Mouse (Mus musculus): ENCODE results near the gene Serpina3n.
A peak's percentile ranks its signal among the peaks of the same experiment; 100 is the strongest.
"Not testable (repeated sequence)": the region's sequence is repeated elsewhere in the genome, so short reads cannot be mapped to it uniquely, and the experiment has no call there.

The Serpina3n gene

GRCm38 (mm10) chr12:104406454-104406885, at the start of gene Serpina3n:
Gene Serpina3n, plus strand, starts transcription at chr12:104406729.
- DNase-seq (ENCODE audit: low spot score in 2 of 2): no peak

GRCm38 (mm10) chr12:104369986-104370385, 36.5 kb upstream of the Serpina3n start:
- DNase-seq (ENCODE audit: low spot score in 2 of 2): no peak

- not testable (repeated sequence) for DNase-seq (ENCODE audit: low spot score in 2 of 2)
Observed at GRCm38 (mm10) chr12:104377179-104377578, 29.4 kb upstream of the Serpina3n start.

- not testable (repeated sequence) for DNase-seq (ENCODE audit: low spot score in 2 of 2)
Observed at GRCm38 (mm10) chr12:104378351-104378750, 28.2 kb upstream of the Serpina3n start.

GRCm38 (mm10) chr12:104378815-104379214, 27.7 kb upstream of the Serpina3n start:
- not testable (repeated sequence) for DNase-seq (ENCODE audit: low spot score in 2 of 2)

- no peak for DNase-seq (ENCODE audit: low spot score in 2 of 2)
Observed at GRCm38 (mm10) chr12:104379856-104380255, 26.7 kb upstream of the Serpina3n start.

DNA sequence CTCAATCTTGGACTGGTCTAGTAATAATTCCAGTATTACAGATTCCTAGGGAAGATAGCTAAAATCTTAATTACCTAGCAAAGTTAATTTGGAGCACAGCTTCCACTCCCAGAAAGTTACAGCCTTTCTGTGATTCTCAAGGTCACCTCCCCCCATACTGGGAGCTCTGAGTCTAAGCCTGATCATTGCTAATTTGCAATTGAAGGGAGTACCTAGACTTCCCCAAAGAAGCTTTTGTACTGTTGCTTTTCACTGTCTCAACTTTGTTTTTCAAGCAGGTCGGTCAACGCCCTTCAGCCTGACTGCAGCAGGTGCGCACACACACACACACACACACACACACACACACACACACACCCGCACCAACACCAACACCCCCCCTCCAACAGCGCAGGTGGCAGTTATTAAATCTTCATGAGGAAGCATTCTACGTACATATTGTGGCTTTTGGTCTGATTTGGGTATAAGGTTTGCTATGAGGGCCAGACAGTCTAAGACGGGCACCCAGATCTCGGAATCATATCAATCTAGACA, 25.4 kb upstream of the Serpina3n start:
- DNase-seq (ENCODE audit: low spot score in 2 of 2): not testable (repeated sequence)

GRCm38 (mm10) chr12:104385987-104386386, 20.5 kb upstream of the Serpina3n start:
- DNase-seq (ENCODE audit: low spot score in 2 of 2): not testable (repeated sequence)

GRCm38 (mm10) chr12:104386878-104387277, 19.7 kb upstream of the Serpina3n start:
- DNase-seq (ENCODE audit: low spot score in 2 of 2): not testable (repeated sequence)

GRCm38 (mm10) chr12:104388477-104388876, 18.1 kb upstream of the Serpina3n start:
- no peak for DNase-seq (ENCODE audit: low spot score in 2 of 2)

DNA sequence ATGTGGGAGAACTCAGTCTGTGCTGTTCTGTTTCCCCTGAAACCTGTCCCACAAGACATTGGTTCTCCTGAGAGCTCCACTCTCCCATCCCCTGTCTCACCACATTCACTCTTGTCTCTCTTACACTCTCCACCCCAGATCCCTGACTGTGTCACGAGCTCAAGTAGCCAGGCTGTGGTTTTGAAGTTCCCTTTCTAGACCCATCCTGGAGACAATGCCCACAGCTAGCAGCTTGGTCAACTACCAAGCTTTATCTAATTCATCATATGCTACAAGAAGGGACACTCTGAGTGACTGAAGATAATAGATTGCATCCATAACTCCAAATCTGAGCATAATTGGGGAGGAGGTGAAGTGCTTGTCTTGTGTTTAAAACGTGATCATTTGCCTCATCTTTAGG, 15.5 kb upstream of the Serpina3n start:
- DNase-seq (ENCODE audit: low spot score in 2 of 2): not testable (repeated sequence)

DNA sequence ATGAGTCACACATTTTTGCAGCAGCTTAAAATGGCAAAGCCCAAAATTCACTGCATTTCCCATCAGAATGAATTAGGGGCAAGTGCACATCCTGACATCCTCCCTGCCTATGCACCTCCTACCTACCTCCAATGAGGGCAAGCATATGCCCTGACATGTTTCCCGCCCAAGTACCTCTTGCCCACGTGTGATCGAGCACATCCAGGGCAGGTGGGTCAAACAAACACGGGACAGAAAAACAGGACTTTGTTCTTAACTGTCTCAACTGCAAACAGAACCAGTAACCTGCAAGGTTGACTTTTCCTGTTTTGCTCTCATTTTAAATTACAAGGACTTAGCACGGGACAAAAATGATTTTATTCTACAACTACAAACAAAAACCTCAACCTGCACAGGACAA, 2.6 kb upstream of the Serpina3n start:
- DNase-seq (ENCODE audit: low spot score in 2 of 2): no peak

DNA sequence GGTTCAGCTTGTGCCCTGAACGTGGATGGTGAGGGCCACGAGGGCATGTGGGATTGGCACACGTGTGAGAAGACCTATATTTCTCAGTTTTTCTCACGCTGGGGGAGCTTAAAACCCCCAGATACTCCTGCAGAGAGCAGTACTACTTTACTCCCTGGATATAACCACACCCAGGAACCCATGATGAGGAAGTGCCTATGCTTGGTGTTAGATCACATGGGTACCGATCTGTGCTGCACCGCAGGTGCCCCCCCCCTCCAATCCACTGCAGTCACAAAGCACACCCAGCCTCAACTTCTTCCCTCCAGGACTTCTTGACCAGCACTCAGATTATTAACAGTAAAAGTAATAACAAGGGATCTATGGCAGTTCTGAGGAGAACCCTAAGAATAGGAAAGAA, 6.0 kb downstream of the Serpina3n start:
- no peak for DNase-seq (ENCODE audit: low spot score in 2 of 2)

DNA sequence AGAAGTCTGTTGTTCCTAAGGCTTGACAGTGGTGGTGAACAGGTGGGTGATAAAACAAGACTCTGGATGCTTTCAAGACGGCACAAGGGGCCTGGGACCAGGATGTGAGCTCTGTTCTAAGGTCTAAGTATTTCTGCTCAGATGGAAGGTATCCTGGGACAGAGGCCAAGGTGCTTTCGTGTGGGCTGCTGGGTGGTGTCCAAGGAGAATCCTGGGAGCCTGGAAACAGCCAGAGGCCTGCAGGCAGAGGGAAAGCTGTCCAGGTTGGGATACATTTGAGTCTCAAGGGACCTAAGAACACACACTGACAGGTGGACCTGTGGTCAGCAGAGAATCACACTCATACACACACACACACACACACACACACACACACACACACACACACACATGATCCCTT, 8.0 kb downstream of the Serpina3n start:
- DNase-seq (ENCODE audit: low spot score in 2 of 2): no peak

DNA sequence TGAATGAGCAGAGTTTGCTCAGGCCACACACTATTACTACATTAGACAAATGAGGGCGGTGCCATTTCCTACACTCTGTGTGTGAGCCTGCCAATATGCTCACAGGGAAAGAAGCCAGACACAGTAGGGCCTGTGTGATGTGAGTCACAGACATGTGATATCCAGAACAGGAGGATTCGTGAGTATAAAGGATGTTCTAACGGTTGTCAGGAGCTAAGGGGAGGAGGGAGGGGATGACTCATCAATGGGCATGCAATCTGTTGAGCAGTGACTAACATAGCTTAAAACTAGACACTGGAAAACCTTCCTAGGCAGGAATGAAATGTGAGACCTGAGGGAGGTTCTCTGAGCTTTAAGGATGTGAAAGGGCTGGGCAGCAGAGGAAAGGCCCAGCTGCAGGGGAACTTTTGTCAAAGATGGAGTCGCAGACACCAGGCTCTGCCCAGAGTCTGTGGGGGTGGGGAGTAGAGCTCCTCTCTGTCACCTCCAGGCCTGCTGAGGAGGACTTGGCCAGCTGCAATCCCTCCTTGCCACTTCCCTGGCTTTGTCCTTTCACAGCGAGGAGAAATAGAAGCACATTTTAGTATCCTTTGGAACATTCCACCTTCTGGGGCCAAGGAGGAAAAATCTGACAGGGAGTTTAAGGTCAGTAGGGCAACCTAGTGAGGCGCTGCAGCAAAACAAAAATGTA, 9.2 kb downstream of the Serpina3n start:
- DNase-seq (ENCODE audit: low spot score in 2 of 2): peak; percentile 29 to 63

GRCm38 (mm10) chr12:104418340-104419135, 12.0 kb downstream of the Serpina3n start:
- peak; percentile 66 to 83 for DNase-seq (ENCODE audit: low spot score in 2 of 2)

DNA sequence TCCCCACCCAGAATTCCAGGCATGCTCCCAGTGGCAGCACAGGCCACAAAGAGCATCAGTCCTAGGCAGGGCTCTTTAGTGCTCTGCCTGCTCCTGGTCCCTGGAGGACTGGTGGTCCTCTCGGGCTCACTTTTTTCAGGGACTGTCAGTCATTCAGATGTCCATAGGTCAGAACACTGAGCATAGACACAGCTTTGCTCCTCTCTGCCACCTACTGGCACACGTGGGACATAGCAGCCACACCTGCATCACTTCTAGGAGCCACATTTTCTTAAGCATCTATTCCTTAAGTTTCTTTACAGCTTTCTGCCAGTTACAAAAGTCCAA, 12.6 kb downstream of the Serpina3n start:
- no peak for DNase-seq (ENCODE audit: low spot score in 2 of 2)

DNA sequence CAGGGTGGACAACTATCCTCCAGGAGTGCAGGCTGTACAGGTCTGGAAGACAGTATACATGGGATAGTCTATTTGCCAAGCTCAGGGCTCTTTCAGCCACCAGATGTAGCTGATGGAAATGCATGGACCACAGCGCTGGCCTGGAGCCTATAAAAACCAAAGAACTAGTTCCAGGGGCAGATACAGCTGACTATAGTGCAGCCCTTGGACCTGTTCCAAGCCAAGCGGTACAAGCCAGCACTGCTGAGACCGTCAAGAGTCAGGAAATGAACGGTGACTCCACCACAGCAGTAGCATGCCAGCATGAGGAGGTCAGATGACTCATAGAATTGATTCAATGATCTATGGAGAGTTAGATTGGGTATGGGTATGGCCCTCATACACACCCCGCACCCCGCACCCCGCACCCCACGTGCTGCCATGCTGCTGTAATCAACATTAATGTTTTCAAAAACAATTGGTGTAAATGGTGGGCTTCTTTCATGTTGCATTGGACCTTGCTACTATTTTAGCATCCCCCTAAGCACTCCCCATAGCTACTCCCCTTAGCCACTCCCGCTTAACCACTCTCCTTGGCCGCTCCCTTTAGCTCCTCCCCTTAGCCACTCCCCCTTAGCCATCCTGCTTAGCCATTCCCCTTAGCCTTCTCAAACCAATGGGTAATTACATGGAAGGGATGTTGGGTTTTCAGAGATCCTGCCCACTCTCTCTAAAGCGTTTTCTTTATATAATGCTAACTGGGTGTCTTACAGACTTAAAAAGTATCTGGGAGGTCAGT, 16.3 kb downstream of the Serpina3n start:
- no peak for DNase-seq (ENCODE audit: low spot score in 2 of 2)

DNA sequence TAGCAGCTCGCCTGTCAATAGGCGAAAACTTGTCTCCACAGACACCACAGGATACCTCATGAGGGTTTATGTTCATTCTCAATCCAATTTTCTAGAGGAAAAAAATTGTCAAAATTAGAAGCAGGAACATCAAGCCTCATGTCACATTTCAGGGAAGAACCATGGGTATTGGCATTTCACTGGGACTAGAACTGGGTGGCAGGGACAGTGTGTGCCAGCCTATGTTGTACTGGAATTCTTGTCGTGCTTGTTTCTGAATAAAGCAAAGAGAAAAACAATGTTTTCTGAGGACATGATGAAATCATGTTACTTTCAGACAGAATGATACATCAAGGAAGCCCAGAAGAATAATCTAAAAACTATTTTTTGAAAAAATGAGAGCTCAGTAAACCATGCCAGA, 19.1 kb downstream of the Serpina3n start:
- no peak for DNase-seq (ENCODE audit: low spot score in 2 of 2)

DNA sequence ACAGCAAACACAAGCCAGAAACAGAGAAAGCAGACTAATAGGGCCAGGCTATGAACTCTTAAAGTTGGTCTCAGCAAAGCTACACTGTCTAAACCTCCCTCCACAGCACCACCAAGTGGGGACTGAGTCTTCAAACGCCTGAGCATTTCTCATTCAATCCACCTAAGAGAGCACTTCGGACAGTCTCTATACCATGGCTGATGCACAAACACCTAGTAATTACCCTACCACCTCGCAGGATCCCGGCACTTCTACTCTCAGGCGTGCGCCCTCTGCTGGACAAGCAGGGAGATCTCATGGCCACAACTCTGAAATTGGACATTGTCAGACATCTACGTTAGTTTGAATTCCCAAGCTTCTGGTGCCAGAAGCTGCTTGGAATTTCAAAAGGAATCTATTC, 20.4 kb downstream of the Serpina3n start:
- DNase-seq (ENCODE audit: low spot score in 2 of 2): no peak

DNA sequence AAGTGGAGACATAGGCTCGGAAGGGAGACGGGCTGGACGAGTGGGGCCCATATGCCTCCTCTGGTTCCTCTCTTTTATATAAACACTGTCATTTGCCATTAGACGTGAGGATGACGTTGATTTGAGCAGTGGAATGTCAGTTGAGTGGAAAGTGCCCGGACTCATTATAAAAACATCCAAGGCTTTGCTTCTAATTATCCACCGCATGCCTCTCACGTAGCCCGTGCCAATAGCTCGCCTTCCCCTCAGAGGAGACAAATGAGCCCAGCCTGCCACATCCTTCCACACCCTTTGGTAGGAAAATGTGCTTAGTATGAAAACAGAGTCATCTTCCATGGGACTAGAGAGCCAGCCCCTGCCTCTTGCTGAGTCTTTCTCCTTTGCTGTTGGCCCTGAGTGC, 24.8 kb downstream of the Serpina3n start:
- no peak for DNase-seq (ENCODE audit: low spot score in 2 of 2)

GRCm38 (mm10) chr12:104433214-104433613, 26.7 kb downstream of the Serpina3n start:
- no peak for DNase-seq (ENCODE audit: low spot score in 2 of 2)
